Mouse (Mus musculus): ENCODE data around the gene Nrxn3.

- no peak for TF ChIP-seq GATA1 (IDR thresholded peaks at IDR 0.05; ENCODE audit: borderline replicate concordance, low read length)
- TF ChIP-seq FLI1 (IDR thresholded peaks at IDR 0.05; ENCODE audit: low read length): no peak
Observed at GRCm38 (mm10) chr12:89551291-89551690, 828.6 kb downstream of the Nrxn3 start.
